ENCODE assay signal across 43 mouse cellular contexts in genomic region chr14:41050471-41050870, GRCm38 (mm10). TPM values are rescaled to one million over a fixed set of nuclear protein-coding genes. Genes with fewer than 3 reads are reported as not detected.
DNase-seq lines count a peak whose midpoint lies in the region; ATAC-seq and TF ChIP-seq lines count a peak whose summit lies in the region.
"Had no signal": no experiment of that assay in that cellular context is flagged by ENCODE, and none has a peak within 500 bp of the region (broad histone marks: within the 10 kb centered on the region; RNA-seq: fewer than 3 reads in every experiment).

No protein-coding gene starts in this region.

- ATAC-seq in intestine, embryonic 14.5 days (replicated peaks; ENCODE audit: low FRiP score, low TSS enrichment, low read depth) = no peak
- no peak for ATAC-seq in intestine, embryonic 16.5 days
- ATAC-seq in midbrain, embryonic 14.5 days (ENCODE audit: low FRiP score, low TSS enrichment) = no peak
- ATAC-seq: forebrain, embryonic 16.5 days; hindbrain, embryonic 16.5 days; midbrain, embryonic 16.5 days had no signal

- 0 out of 2 replicates have a peak, but pooled peaks cover 3% of the 10 kb centered on the region for H3K9me3 ChIP-seq in intestine, embryonic 14.5 days (ENCODE audit: control insufficient read depth, low read length)
- H3K9me3 ChIP-seq in intestine, embryonic 16.5 days (ENCODE audit: control insufficient read depth, low read length) = no peaks in the 10 kb centered on the region
- no peaks in the 10 kb centered on the region for H3K9me3 ChIP-seq in MEL (replicated peaks; ENCODE audit: insufficient read depth, low read length)
- H3K9me3 ChIP-seq in midbrain, embryonic 14.5 days (ENCODE audit: control insufficient read depth, low read length) = no peaks in the 10 kb centered on the region; the same call in 1 of the 2 replicates
- H3K9me3 ChIP-seq: limb, embryonic 12.5 days; liver, embryonic 15.5 days; neural tube, embryonic 12.5 days had no signal

- no peaks in the 10 kb centered on the region for H3K27me3 ChIP-seq in intestine, embryonic 14.5 days (replicated peaks; ENCODE audit: control insufficient read depth, insufficient read depth, low read length)
- no peaks in the 10 kb centered on the region for H3K27me3 ChIP-seq in intestine, embryonic 16.5 days (replicated peaks; ENCODE audit: control insufficient read depth, insufficient read depth, low read length)
- H3K27me3 ChIP-seq in MEL (ENCODE audit: control insufficient read depth in 1 of 2, insufficient read depth in 2 of 2, low read length in 2 of 2) = no peaks in the 10 kb centered on the region; a peak in 2 of 4 replicates
- no peaks in the 10 kb centered on the region for H3K27me3 ChIP-seq in midbrain, embryonic 14.5 days (ENCODE audit: control insufficient read depth, insufficient read depth, low read length)
- H3K27me3 ChIP-seq: heart, embryonic 13.5 days; limb, embryonic 12.5 days; liver, embryonic 15.5 days; neural tube, embryonic 12.5 days had no signal

- H3K4me1 ChIP-seq in intestine, embryonic 14.5 days (replicated peaks; ENCODE audit: control insufficient read depth, insufficient read depth, low read length) = no peaks in the 10 kb centered on the region
- no peaks in the 10 kb centered on the region for H3K4me1 ChIP-seq in intestine, embryonic 16.5 days (ENCODE audit: control insufficient read depth, insufficient read depth, low read length)
- H3K4me1 ChIP-seq in MEL (ENCODE audit: control insufficient read depth in 1 of 2, insufficient read depth in 2 of 2, low read length in 2 of 2) = no peaks in the 10 kb centered on the region
- H3K4me1 ChIP-seq in midbrain, embryonic 14.5 days (ENCODE audit: control insufficient read depth, insufficient read depth, low read length) = no peaks in the 10 kb centered on the region
- H3K4me1 ChIP-seq: heart, embryonic 13.5 days; limb, embryonic 12.5 days; liver, embryonic 15.5 days; midbrain, embryonic 10.5 days; neural tube, embryonic 12.5 days had no signal

- H3K36me3 ChIP-seq in intestine, embryonic 14.5 days (ENCODE audit: control insufficient read depth, insufficient read depth, low read length) = no peaks in the 10 kb centered on the region
- no peaks in the 10 kb centered on the region for H3K36me3 ChIP-seq in intestine, embryonic 16.5 days (ENCODE audit: control insufficient read depth, insufficient read depth, low read length)
- no peaks in the 10 kb centered on the region for H3K36me3 ChIP-seq in MEL (ENCODE audit: control insufficient read depth in 1 of 2, insufficient read depth in 2 of 2, low read length in 2 of 2)
- no peaks in the 10 kb centered on the region for H3K36me3 ChIP-seq in midbrain, embryonic 14.5 days (ENCODE audit: control insufficient read depth, insufficient read depth, low read length)
- H3K36me3 ChIP-seq: heart, embryonic 13.5 days; limb, embryonic 12.5 days; liver, embryonic 15.5 days; midbrain, embryonic 10.5 days; neural tube, embryonic 12.5 days had no signal

- no peak for TF ChIP-seq POLR2A in MEL (IDR thresholded peaks at IDR 0.05; ENCODE audit: control insufficient read depth in 1 of 2, insufficient read depth in 1 of 2, low read depth in 1 of 2, low read length in 2 of 2, poor library complexity in 1 of 2)

- TF ChIP-seq EP300 in MEL (IDR thresholded peaks at IDR 0.05; ENCODE audit: low read depth in 1 of 2, low read length in 2 of 2) = no peak

- H3K27ac ChIP-seq in intestine, embryonic 14.5 days (ENCODE audit: low read depth) = no peak overlapping the region
- H3K27ac ChIP-seq in intestine, embryonic 16.5 days (ENCODE audit: low read length) = no peak overlapping the region
- H3K27ac ChIP-seq in MEL (ENCODE audit: control insufficient read depth, low read depth, low read length) = no peak overlapping the region
- no peak overlapping the region for H3K27ac ChIP-seq in midbrain, embryonic 14.5 days (replicated peaks; ENCODE audit: low read depth, low read length)
- H3K27ac ChIP-seq: gastrocnemius, adult 2 months; heart, embryonic 13.5 days; left cerebral cortex, adult 2 months; limb, embryonic 12.5 days; liver, embryonic 15.5 days; midbrain, embryonic 10.5 days; neural tube, embryonic 12.5 days had no signal

- H3K9ac ChIP-seq in intestine, embryonic 14.5 days (ENCODE audit: low read length) = no peak overlapping the region
- no peak overlapping the region for H3K9ac ChIP-seq in intestine, embryonic 16.5 days (ENCODE audit: low read depth, low read length)
- H3K9ac ChIP-seq in MEL (ENCODE audit: control insufficient read depth, low read depth, low read length, poor library complexity, severe bottlenecking) = no peak overlapping the region
- no peak overlapping the region for H3K9ac ChIP-seq in midbrain, embryonic 14.5 days (replicated peaks; ENCODE audit: low read length)
- H3K9ac ChIP-seq: heart, embryonic 13.5 days; limb, embryonic 12.5 days; liver, embryonic 15.5 days; lung, embryonic 14.5 days; neural tube, embryonic 12.5 days had no signal

- intact Hi-C loops in gastrocnemius, postnatal 14 days (cut with DNase I; ENCODE audit: low total_unique reads) = no loop called here

- no peaks in the 10 kb centered on the region for H3K79me2 ChIP-seq in MEL (ENCODE audit: control insufficient read depth, insufficient read depth, low read length, poor library complexity)

- peak; percentile 3 for DNase-seq in intestine, embryonic 14.5 days (ENCODE audit: low spot score)
- DNase-seq in CD4-positive helper T cell, adult 2 months (ENCODE audit: low read depth, low spot score) = peak; percentile 66
- DNase-seq in MEL (ENCODE audit: low read depth, low spot score) = peak; percentile 16
- DNase-seq in induced T-regulatory cell, adult 2 months (ENCODE audit: low read depth) = peak; percentile 33
- no peak for DNase-seq in gastrocnemius, postnatal 14 days
- no peak for DNase-seq in midbrain, embryonic 14.5 days
- no peak for DNase-seq in kidney, postnatal 4 days
- DNase-seq: adrenal gland, adult 2 months; adrenal gland, postnatal 36 days; cerebellum, adult 18-20 months; cerebellum, postnatal 10 days; gastrocnemius, adult 2 months; heart, postnatal 14 days; kidney, adult 11 months; kidney, postnatal 14 days; lung, embryonic 14.5 days; lung, postnatal 14 days had no signal

- no peak for TF ChIP-seq RAD21 in MEL (IDR thresholded peaks at IDR 0.05; ENCODE audit: low read depth, low read length)

- 65% methylated on average over 6 of the region's 6 CpGs for WGBS in intestine, embryonic 14.5 days
- WGBS in intestine, embryonic 16.5 days = 68% methylated on average over 6 of the region's 6 CpGs
- 81% methylated on average over 6 of the region's 6 CpGs for WGBS in midbrain, embryonic 14.5 days

- no peak overlapping the region for H3K4me3 ChIP-seq in intestine, embryonic 14.5 days (ENCODE audit: low read depth, low read length)
- no peak overlapping the region for H3K4me3 ChIP-seq in intestine, embryonic 16.5 days (ENCODE audit: low read length)
- no peak overlapping the region for H3K4me3 ChIP-seq in MEL (ENCODE audit: control insufficient read depth in 1 of 2, insufficient read depth in 1 of 2, low read depth in 2 of 2, low read length in 2 of 2)
- no peak overlapping the region for H3K4me3 ChIP-seq in midbrain, embryonic 14.5 days (replicated peaks; ENCODE audit: low read depth, low read length)
- H3K4me3 ChIP-seq: erythroblast, embryonic 14.5 days; gastrocnemius, adult 2 months; heart, embryonic 13.5 days; left cerebral cortex, adult 2 months; limb, embryonic 12.5 days; liver, embryonic 15.5 days; midbrain, embryonic 10.5 days; neural tube, embryonic 12.5 days had no signal

- H3K4me2 ChIP-seq in intestine, embryonic 14.5 days (ENCODE audit: low read length) = no peak overlapping the region
- H3K4me2 ChIP-seq in intestine, embryonic 16.5 days (ENCODE audit: low read depth, low read length) = no peak overlapping the region
- H3K4me2 ChIP-seq in midbrain, embryonic 14.5 days (ENCODE audit: low read length) = no peak overlapping the region
- H3K4me2 ChIP-seq: heart, embryonic 13.5 days; limb, embryonic 12.5 days; liver, embryonic 15.5 days; lung, embryonic 14.5 days; neural tube, embryonic 12.5 days had no signal

- no peak for TF ChIP-seq CTCF in MEL (IDR thresholded peaks at IDR 0.05 in 2 of 3, conservative IDR thresholded peaks at IDR 0.05 in 1 of 3; ENCODE audit: control insufficient read depth in 1 of 3, insufficient read depth in 1 of 3, low read depth in 2 of 3, low read length in 3 of 3, poor library complexity in 1 of 3, severe bottlenecking in 1 of 3)

RNA-seq across cellular contexts. Expression of gene Dydc2, which starts 18.5 kb away (rescaled TPM):
- not detected in 2 replicates for polyA plus RNA-seq in intestine, embryonic 14.5 days (2014; fragmentation: Nextera tagmentation; extraction: Ambion mirVana)
- 0.17 TPM in 1 of 2 replicates, not detected in the other for polyA plus RNA-seq in intestine, embryonic 16.5 days (2015; fragmentation: Nextera tagmentation; extraction: Ambion mirVana)
- not detected in 2 replicates for total RNA-seq in MEL (2012; rRNA removed)
- not detected for polyA plus RNA-seq in MEL (2012; ENCODE audit: insufficient read depth in 1 of 2, insufficient read length in 2 of 2, low read depth in 1 of 2, low replicate concordance in 2 of 2, missing spikeins in 1 of 2)
- total RNA-seq in gastrocnemius, postnatal 14 days (2021) = not detected
- 0.28 and 1.3 TPM in 2 replicates for polyA plus RNA-seq in midbrain, embryonic 14.5 days (2014; fragmentation: Nextera tagmentation; extraction: Ambion mirVana)
- total RNA-seq: common myeloid progenitor, adult 5-6 weeks; ES-E14; gastrocnemius, adult 2 months; heart, adult 8-10 months; heart, postnatal 14 days; liver, adult 2 months; megakaryocyte progenitor cell, adult 5-6 weeks had no signal
- polyA plus RNA-seq: adrenal gland, adult 2 months; erythroblast, embryonic 14.5 days; kidney, embryonic 14.5 days; limb, embryonic 12.5 days; liver, adult 2 months; liver, embryonic 15.5 days; lung, embryonic 14.5 days; neural tube, embryonic 12.5 days; small intestine, adult 2 months; stomach, embryonic 16.5 days had no signal

RNA-seq across cellular contexts. Expression of gene Dydc1, which starts 22.2 kb away (rescaled TPM):
- not detected in 2 replicates for polyA plus RNA-seq in intestine, embryonic 14.5 days (2014; fragmentation: Nextera tagmentation; extraction: Ambion mirVana)
- not detected in 2 replicates for polyA plus RNA-seq in intestine, embryonic 16.5 days (2015; fragmentation: Nextera tagmentation; extraction: Ambion mirVana)
- not detected in 2 replicates for total RNA-seq in MEL (2012; rRNA removed)
- polyA plus RNA-seq in MEL (2012; ENCODE audit: insufficient read depth in 1 of 2, insufficient read length in 2 of 2, low read depth in 1 of 2, low replicate concordance in 2 of 2, missing spikeins in 1 of 2) = not detected
- total RNA-seq in gastrocnemius, postnatal 14 days (2021) = not detected
- not detected in 2 replicates for polyA plus RNA-seq in midbrain, embryonic 14.5 days (2014; fragmentation: Nextera tagmentation; extraction: Ambion mirVana)
- total RNA-seq: adrenal gland, adult 2 months; common myeloid progenitor, adult 5-6 weeks; ES-E14; gastrocnemius, adult 2 months; heart, adult 8-10 months; heart, postnatal 14 days; layer of hippocampus, adult 18-20 months; layer of hippocampus, postnatal 10 days; left cerebral cortex, adult 2 months; left cerebral cortex, postnatal 25 days; liver, adult 2 months; megakaryocyte progenitor cell, adult 5-6 weeks had no signal
- polyA plus RNA-seq: adrenal gland, adult 2 months; C2C12; erythroblast, embryonic 14.5 days; forebrain, embryonic 11.5 days; forebrain, embryonic 16.5 days; gonadal fat pad, adult 2 months; heart, embryonic 13.5 days; kidney, embryonic 14.5 days; limb, embryonic 12.5 days; liver, adult 2 months; liver, embryonic 15.5 days; lung, embryonic 14.5 days; midbrain, embryonic 10.5 days; midbrain, embryonic 16.5 days; neural tube, embryonic 12.5 days; small intestine, adult 2 months; stomach, embryonic 16.5 days had no signal

RNA-seq across cellular contexts. Expression of gene Fam213a, which starts 36.9 kb away (rescaled TPM):
- 46.3 and 46.4 TPM in 2 replicates for polyA plus RNA-seq in intestine, embryonic 14.5 days (2014; fragmentation: Nextera tagmentation; extraction: Ambion mirVana)
- 72.4 and 81.8 TPM in 2 replicates for polyA plus RNA-seq in intestine, embryonic 16.5 days (2015; fragmentation: Nextera tagmentation; extraction: Ambion mirVana)
- 19.2 and 20.3 TPM in 2 replicates for total RNA-seq in MEL (2012; rRNA removed)
- polyA plus RNA-seq in MEL (2012; ENCODE audit: insufficient read depth in 1 of 2, insufficient read length in 2 of 2, low read depth in 1 of 2, low replicate concordance in 2 of 2, missing spikeins in 1 of 2) = 10 to 100 TPM in 1 of 2 experiments, not detected in 1; 28.5 TPM
- 1 to 10 TPM; 8.4 to 9.7 TPM for total RNA-seq in gastrocnemius, postnatal 14 days (2021)
- polyA plus RNA-seq in midbrain, embryonic 14.5 days (2014; fragmentation: Nextera tagmentation; extraction: Ambion mirVana) = 70.4 and 80.1 TPM in 2 replicates

RNA-seq across cellular contexts. Expression of gene Mat1a, which starts 54.4 kb away (rescaled TPM):
- polyA plus RNA-seq in intestine, embryonic 14.5 days (2014; fragmentation: Nextera tagmentation; extraction: Ambion mirVana) = 2.0 TPM in 1 of 2 replicates, not detected in the other
- 2.7 and 4.0 TPM in 2 replicates for polyA plus RNA-seq in intestine, embryonic 16.5 days (2015; fragmentation: Nextera tagmentation; extraction: Ambion mirVana)
- total RNA-seq in MEL (2012; rRNA removed) = not detected in 2 replicates
- not detected for polyA plus RNA-seq in MEL (2012; ENCODE audit: insufficient read depth in 1 of 2, insufficient read length in 2 of 2, low read depth in 1 of 2, low replicate concordance in 2 of 2, missing spikeins in 1 of 2)
- total RNA-seq in gastrocnemius, postnatal 14 days (2021) = not detected
- not detected in 2 replicates for polyA plus RNA-seq in midbrain, embryonic 14.5 days (2014; fragmentation: Nextera tagmentation; extraction: Ambion mirVana)
- total RNA-seq: common myeloid progenitor, adult 5-6 weeks; gastrocnemius, adult 2 months; layer of hippocampus, adult 18-20 months; layer of hippocampus, postnatal 10 days; left cerebral cortex, adult 2 months; left cerebral cortex, postnatal 25 days; megakaryocyte progenitor cell, adult 5-6 weeks had no signal
- polyA plus RNA-seq: C2C12; erythroblast, embryonic 14.5 days; forebrain, embryonic 11.5 days; forebrain, embryonic 16.5 days; hindbrain, embryonic 11.5 days; hindbrain, embryonic 16.5 days; kidney, embryonic 14.5 days; limb, embryonic 12.5 days; midbrain, embryonic 10.5 days; midbrain, embryonic 16.5 days; neural tube, embryonic 12.5 days; small intestine, adult 2 months had no signal

Comparison
In these comparisons a context has a peak if more than half of its experiments do, and no peak if none do; other contexts are left out.
1. DNase-seq: peak in intestine, embryonic 14.5 days (single experiment), CD4-positive helper T cell, adult 2 months (single experiment), MEL (single experiment) and induced T-regulatory cell, adult 2 months (single experiment); none in gastrocnemius, postnatal 14 days (single experiment), midbrain, embryonic 14.5 days (single experiment) and kidney, postnatal 4 days (0 of 2).